Mouse (Mus musculus) gastrocnemius, postnatal 14 days (tissue): ENCODE results near the gene Acss1. TPM values are rescaled to one million over a fixed set of nuclear protein-coding genes. Genes with fewer than 3 reads are reported as not detected.

ENCODE experiments used
- DNase-seq: peaks from one replicate; pipeline ENCODE4 v3.0.0; 2021; ENCODE audit warnings: mixed read lengths
- intact Hi-C: fragments of 180-260 bp; cut with DNase I; formaldehyde crosslinking; loops from one replicate; pipeline ENCODE4 v1.15.1; 2025; ENCODE audit warnings: low total_unique reads
- total RNA-seq, 2 experiments: library from RNA; stranded (reverse); gene quantifications; 2 replicates each; pipeline ENCODE4 v1.2.3; 2021

Gene Acss1
- total RNA-seq, 2 experiments from 2014 or later = 12.2 to 25.3 TPM

DNA sequence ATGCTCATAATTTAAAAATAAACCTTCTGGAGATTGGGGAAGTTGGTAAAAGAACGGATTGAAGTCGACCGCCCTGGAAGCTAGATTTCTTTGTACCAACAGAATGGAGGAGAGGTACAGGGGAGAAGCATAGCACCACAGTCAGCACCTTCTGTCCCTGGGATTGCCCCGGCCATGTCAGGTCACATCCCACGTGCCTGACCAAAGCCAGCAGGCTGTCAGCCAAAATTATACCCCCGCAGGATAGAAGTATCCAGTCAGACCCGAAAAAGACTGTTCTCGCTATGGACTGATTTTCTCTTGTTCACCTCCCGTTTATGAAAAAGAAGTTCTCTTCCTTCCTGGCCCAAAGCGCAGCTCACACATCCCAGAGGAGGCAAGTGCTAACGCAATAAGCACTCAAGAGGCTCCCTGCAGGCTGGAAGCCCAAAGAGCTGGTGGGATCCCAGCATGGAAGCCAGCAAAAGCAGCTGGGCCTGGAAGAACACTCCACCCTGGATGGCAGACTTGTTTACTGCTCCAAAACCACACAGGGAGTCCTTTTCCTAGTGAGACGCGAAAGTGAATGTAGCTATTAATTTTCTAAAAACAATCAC, 19.9 kb downstream of the Acss1 start:
- intact Hi-C loops = no loop called here
- peak; percentile 42 for DNase-seq

GRCm38 (mm10) chr2:150647681-150648299, 20.5 kb downstream of the Acss1 start:
- no peak for DNase-seq
- intact Hi-C loops = no loop called here

DNA sequence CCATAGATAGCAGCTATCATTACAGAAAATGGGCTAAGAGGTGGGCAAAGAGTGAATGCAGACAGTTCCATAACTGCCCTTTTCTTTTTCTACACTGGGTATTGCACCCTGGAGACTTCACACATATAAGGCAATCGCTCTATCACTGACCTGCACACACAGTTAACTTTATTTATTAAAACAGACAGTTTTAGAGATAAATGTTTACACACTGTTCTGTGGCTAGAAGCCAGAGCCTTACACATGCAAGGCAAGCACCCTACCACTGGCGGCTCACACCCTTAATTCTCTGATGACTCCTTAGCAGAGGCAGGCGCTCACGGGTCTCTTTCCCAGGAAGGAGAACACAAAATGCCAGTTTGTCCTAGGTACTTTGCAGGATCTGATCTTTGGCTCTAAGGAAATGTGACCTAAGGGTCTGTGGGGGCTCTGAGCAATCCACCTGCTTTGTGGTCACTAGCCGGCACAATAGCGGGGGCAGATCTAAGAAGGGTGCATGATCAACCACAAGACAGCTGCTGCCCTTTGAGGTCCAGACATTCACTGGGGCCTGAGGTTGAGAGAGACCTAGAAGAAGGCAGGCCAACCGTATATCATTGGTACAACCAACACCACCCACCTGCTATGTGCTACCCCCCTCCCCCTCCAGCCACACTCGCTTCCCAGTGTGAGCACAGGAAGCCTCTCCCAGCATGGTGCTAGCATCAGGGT, 21.7 kb downstream of the Acss1 start:
- intact Hi-C loops = no loop called here
- no peak for DNase-seq

DNA sequence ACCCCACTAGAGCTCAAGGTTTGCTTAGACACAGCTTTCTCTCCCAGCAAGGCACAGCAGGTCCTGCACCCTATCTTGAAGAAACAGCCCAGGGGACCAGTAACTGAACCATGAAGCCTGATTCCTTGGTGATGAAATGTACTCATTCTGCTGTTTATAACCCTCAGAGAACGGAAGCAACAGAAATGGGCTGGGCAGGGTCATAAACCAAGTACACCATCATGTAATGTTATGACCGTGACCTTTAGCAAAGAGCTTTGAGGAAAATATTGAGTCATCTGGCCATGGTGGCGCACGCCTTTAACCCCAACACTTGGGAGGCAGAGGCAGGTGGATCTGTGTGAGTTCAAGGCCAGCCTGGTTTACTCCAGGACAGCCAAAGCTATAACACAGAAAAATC, 23.1 kb downstream of the Acss1 start:
- intact Hi-C loops = no loop called here
- no peak for DNase-seq

- intact Hi-C loops = no loop called here
- no peak for DNase-seq
Observed at GRCm38 (mm10) chr2:150643726-150644415, 24.4 kb downstream of the Acss1 start.

DNA sequence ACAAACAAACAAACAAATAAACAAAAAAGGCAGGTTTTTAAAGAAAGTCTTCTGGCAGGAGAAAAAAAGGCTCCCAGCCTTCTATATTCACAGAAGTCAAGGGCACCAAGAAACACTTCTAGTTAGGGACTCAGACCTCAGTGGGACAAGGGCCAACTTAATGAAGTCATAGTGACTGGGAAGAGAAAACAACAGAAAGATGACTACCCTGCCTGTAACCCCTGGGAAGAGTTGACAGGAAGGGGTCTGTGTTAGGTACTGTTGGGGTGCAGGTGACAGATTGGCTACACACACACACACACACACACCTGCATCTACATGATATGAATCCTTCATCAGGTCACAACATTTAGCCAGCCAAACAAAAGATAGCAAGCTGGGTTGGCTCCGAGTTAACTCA, 25.1 kb downstream of the Acss1 start:
- intact Hi-C loops = no loop called here
- DNase-seq = no peak

GRCm38 (mm10) chr2:150638370-150638733, 29.9 kb downstream of the Acss1 start:
- intact Hi-C loops = no loop called here
- DNase-seq = no peak

GRCm38 (mm10) chr2:150637702-150638369, 30.5 kb downstream of the Acss1 start:
- intact Hi-C loops = no loop called here
- no peak for DNase-seq

DNA sequence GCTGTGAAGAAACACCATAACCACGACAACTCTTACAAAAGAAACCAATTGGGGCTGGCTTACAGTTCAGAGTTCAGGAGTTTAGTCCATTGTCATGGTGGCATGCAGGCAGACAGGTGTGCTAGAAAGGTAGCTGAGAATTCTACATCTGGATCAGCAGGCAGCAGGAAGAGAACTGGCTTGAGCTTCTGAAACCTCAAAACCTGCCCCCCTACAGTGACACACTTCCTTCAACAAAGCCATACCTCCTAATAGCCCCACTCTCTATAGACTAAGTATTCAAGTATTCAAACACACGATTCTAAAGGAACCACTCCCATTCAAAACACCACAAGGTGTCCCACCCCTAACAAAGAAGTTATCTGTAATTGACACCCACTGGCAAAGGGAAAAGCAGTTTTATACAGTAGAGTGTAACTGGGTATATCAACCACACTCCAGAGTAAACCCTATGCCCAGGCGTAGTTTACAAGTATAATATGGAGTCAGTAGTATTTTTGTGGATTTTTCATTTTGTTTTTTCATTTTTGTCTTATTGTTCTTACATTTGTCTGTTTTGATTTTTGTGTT, 32.3 kb downstream of the Acss1 start:
- DNase-seq = no peak

GRCm38 (mm10) chr2:150629255-150629654, 39.0 kb downstream of the Acss1 start:
- intact Hi-C loops = no loop called here
- DNase-seq = no peak

More for the DNA sequence above, 32.3 kb downstream of the Acss1 start:
- intact Hi-C loops = no loop called here

GRCm38 (mm10) chr2:150627140-150627539, 41.2 kb downstream of the Acss1 start:
- no peak for DNase-seq
- intact Hi-C loops = no loop called here

DNA sequence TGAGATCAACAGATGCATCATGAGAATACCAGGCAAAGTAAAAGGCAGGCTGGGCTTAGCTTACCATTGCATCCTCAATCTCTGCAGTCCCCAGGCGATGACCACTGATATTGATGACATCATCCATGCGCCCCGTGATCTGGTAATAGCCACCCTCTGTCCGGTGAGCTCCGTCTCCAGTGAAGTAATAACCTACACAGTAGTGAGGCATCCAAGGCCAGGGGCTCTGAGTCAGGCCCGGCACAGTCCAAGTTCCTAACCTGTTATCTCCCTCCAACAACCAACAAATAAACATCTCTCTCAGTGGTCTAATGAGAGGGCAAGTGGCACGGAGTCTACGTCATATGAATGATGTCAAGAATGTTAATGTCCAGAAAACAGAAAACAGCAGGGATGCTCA, 43.4 kb downstream of the Acss1 start:
- intact Hi-C loops = no loop called here
- no peak for DNase-seq

DNA sequence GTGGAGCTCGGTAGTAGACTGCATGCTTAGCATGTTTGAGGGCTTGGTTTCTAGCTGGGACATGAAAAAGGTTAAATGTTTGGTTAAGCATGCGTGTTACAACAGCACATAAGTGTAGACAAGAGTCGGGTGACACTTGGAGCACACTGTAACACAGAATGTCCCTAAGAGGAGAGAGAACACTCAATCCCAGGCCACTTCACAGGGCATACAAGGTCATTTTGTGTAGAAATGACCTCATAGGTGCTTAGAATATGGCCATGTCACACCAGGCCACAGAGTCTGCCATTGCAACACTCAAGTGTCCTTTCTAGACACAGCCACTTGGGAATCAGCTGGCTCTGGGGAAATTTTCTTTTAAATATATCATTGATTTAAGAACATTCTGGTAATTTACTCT, 44.3 kb downstream of the Acss1 start:
- no peak for DNase-seq
- intact Hi-C loops = no loop called here

GRCm38 (mm10) chr2:150621698-150622097, 46.6 kb downstream of the Acss1 start:
- intact Hi-C loops = no loop called here
- no peak for DNase-seq

DNA sequence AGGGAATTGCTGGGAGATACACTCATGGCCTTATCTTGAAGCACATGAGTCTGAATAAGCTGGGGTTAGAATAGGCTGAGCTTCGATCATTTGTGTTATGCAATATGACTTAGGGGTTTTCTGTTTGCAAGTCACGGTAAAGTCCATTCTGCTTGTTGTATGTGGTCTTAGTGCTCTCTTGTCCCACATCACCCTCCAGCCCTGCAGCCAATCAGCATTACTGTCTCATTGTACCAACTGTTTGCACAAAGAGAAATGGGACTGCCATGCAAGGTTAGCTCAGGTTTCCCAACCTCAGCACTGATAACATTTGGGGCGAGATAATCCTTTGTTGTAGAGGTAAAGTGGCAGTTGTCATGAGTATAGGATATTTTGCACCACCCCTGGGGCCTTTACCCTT, 58.2 kb downstream of the Acss1 start:
- intact Hi-C loops = loop anchor here (2.0 kb wide), 1 partner anchor 63 kb away; no protein-coding TSS in a partner anchor
- DNase-seq = no peak

GRCm38 (mm10) chr2:150608872-150609560, 59.3 kb downstream of the Acss1 start:
- DNase-seq = no peak
- intact Hi-C loops = loop anchor here (2.0 kb wide), 1 partner anchor 140 kb away; the partner anchor contains the start of gene Entpd6

- intact Hi-C loops = loop anchor here (2.0 kb wide), 1 partner anchor 141 kb away; the partner anchor contains the start of gene Entpd6
- peak; percentile 98 for DNase-seq
Observed at GRCm38 (mm10) chr2:150608087-150608799, 60.1 kb downstream of the Acss1 start, which contains the start of gene Apmap. Gene Apmap, minus strand, starts transcription at chr2:150608567.

- no peak for DNase-seq
- intact Hi-C loops = no loop called here
Observed at GRCm38 (mm10) chr2:150607086-150607485, 61.2 kb downstream of the Acss1 start.
